Mouse (Mus musculus): ENCODE measurements around the gene Gm10271.

DNA sequence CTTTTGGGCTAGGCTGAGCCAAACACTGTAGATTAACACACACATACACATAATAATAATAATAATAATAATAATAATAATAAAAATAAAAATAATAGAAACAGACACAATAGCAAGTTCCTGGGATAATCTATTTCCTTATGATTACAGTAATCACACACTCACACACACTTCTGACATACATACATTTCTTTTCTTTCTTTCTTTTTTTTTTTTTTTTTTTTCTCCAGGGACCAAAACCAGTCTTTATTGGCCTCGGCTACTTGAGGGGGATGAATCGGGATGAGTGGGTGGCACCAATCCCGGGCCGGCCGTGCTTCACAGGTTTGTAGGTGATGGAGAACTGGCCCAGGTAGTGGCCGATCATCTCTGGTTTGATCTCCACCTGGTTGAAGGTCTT is at the start of gene Gm10271:
- TF ChIP-seq POLR2A (IDR thresholded peaks at IDR 0.05; ENCODE audit: borderline replicate concordance, extremely low read depth, low read depth, low read length) (no peak), CTCF (IDR thresholded peaks at IDR 0.05; ENCODE audit: insufficient read depth, low read length) (no peak)

Data from lung, adult 2 months (tissue).